Mouse (Mus musculus) layer of hippocampus, postnatal 36 days (tissue): Measurements from ENCODE around the gene Pip4k2b. TPM values are rescaled to one million over a fixed set of nuclear protein-coding genes. Genes with fewer than 3 reads are reported as not detected.
"Not testable (repeated sequence)": the region's sequence is repeated elsewhere in the genome, so short reads cannot be mapped to it uniquely, and the experiment has no call there.

Experiments used
- DNase-seq, 2 experiments: peaks; one replicate each; pipeline ENCODE4 v3.0.0; 2022
- total RNA-seq, 2 experiments: library from RNA; stranded (reverse); gene quantifications; 2 replicates each; pipeline ENCODE4 v1.2.3; 2021

The Pip4k2b gene
- 100 to 1,000 TPM; 109 to 112 TPM for total RNA-seq

DNA sequence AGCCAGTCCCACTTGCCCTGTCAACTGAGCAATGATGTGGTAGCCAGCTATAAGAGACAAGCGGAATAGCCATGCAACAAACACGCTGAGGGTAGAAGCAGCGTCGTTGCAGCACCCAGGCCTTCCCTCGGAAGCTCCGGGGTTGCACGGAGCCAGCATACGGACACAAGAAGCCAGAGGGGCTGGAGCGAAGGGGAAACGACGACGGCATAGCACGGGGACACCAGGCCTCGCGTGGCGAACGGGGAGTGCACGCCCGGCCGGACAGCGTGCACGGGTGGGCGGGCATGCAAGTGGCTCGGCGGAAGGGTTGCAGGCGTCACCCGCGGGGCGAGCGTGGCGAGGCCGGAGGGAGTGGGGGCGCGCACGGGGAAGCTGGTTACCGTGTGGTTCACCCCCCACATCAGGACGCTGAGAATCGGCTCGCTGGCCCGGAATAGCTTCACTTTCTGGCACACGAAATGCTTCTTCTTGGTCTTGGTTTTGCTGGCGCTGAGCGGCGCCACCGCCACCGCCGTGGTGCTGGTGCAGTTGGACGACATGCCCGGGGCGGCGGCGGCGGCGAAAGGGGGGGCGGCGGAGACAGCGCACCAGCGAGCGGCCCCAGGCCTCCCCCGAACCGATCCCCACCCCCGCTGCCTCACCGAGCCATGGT is at the start of gene Pip4k2b:
Gene Pip4k2b (minus strand): TSS at position 642 of the 655 bp plus-strand sequence.
- DNase-seq = peak in 1 of 2 experiments; percentile 50

DNA sequence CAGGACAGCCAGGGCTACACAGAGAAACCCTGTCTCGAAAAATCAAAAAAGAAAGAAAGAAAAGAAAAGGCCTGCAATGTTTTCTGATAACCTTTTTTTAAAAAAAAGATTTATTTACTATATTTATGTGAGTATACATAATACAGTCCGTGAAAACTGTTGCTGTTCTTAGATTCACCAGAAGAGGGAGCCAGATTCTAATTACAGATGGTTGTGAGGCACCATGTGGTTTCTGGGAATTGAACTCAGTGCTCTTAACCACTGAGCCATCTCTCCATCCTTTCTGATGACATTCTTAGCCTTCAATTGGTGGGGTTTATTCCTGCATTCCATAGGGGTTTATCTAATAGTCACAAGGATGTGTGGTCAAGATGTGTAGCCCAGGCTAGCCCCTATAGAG is 48.7 kb upstream of the Pip4k2b start:
- DNase-seq = no peak

GRCm38 (mm10) chr11:97790778-97791438 is 46.4 kb upstream of the Pip4k2b start:
- DNase-seq = not testable (repeated sequence)

- no peak for DNase-seq
Observed at GRCm38 (mm10) chr11:97789727-97790126, 45.2 kb upstream of the Pip4k2b start.

GRCm38 (mm10) chr11:97787961-97788360 is 43.5 kb upstream of the Pip4k2b start:
- DNase-seq = no peak

DNA sequence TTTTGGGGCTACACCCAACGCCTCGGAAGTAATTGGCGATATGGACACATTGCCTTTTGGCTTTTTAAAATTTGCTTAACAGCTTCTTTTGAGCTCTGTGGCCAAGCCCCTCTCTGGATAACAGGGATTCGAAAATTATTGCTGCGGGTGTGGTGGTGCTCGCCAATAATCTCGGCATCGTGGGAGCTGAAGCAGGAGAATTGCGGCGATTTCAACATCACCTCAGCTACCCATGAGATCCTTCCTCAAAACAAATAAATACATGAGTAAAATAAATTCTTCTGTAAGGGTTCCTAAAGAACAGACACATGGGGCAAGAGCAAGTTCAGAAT is 38.0 kb upstream of the Pip4k2b start:
- DNase-seq = no peak

- peak; percentile 99 for DNase-seq
Observed at GRCm38 (mm10) chr11:97781832-97782563, 37.5 kb upstream of the Pip4k2b start, which contains the start of gene Rpl23. Gene Rpl23 (minus strand): TSS chr11:97782437.

DNA sequence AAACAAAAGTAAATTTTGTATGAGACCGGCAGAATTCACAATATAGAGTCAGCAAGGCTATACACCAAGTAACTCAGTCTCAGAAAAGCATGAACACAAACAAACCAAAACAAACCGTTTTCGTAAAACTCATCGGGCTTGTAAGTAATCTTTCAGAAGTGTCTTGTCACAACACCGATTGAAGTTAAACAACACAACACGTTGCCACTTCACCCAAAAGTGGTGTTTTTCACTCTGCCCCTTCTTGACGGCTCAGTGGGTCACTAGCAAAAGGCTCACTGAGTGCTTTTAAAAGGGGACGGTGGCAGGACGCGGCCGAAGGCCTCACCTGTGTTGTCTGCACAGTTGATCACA is 37.0 kb upstream of the Pip4k2b start:
- no peak for DNase-seq

GRCm38 (mm10) chr11:97779968-97780701 is 35.6 kb upstream of the Pip4k2b start:
- DNase-seq = no peak

DNA sequence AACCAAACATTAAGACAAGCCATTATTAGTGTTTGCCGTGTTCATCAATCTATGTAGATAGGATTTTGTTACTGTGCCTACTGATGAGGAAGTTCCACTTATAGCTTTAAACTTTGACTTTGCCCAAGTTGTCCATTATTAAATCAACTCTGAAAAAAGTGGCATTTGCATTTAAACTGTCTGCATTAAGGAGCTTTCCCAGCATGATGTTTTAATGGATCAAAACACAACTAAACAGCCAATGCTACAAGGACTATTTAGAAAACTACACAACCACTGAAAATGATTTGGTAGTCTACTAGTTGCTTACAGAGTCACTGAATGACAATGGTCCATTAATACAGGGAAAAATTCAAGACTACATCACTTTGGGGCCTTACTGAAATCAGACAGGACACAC is 34.4 kb upstream of the Pip4k2b start:
- no peak for DNase-seq

GRCm38 (mm10) chr11:97777129-97777529 is 32.6 kb upstream of the Pip4k2b start:
- DNase-seq = no peak

GRCm38 (mm10) chr11:97776497-97777128 is 32.1 kb upstream of the Pip4k2b start:
- DNase-seq = no peak

DNA sequence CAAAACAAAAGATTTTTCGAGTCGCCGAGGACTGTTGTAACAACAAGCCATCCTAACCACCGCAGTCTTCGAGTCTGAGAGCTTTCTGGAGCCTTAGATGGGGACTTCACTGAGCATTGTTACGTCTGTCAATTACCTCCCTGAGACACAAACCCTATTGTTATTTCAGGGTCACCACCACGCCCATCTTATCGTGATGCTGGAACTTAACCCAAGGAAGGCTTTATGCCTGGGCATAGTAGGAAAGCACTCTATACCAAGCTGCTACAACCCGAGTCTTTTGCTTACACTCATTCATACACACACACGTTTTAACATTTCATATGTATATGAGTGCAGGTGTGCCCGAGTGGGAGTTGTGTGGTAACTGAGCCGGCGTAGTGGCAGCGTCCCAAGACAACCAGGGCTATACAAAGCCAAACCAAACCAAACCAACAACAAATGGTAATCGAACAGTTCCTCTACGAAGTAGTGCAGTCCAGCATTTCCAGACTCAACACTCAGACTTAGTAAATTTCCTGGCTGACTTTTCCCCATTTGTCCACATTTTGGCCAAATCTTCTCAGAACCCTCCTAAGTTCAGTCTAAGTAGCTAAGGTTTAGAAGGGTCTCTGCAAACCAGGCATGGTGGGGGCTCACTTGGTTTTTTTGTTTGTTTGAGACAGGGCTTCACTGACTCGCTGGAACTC is 31.4 kb upstream of the Pip4k2b start, which contains the start of gene 1700001P01Rik:
Gene 1700001P01Rik (minus strand): TSS at position 111 of the 689 bp plus-strand sequence.
- DNase-seq = no peak

DNA sequence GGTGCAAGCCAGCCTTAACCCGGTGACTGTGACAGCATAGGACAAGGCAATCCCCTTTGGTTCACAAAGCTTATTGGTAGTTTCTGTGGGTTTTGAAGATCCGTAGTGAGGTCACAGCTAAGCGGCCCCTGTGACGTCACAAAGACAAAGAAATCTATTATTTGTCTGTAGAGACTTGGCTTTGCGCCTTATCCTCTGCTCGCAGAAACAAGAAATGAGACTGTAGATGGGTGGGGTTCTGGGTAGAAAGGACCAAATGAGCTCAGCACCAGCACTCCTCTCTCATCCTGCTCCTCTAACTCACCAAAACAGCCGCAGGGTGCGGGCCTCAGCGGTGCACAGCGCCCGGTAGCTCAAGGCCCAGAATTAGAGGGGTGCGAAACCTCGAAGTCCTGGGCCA is 30.7 kb upstream of the Pip4k2b start:
- DNase-seq = no peak

GRCm38 (mm10) chr11:97771410-97771809 is 26.9 kb upstream of the Pip4k2b start:
- DNase-seq = no peak

DNA sequence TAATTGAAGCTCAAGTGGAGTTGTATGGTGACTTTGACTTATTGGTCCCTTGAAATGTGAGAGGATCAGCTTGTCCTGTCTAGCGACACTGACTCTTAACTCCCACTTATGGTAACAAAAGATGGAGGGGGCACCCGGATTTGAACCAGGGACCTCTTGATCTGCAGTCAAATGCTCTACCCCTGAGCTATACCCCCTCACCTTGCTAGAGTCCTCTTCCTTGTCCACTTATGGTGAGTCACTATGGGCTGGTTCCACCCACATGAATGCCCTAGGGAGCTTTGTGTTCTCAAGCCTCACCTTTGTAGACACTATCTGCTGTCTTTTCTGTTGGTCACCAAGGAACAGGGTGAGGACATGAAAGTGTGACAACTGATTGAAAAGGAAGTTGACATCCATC is 25.2 kb upstream of the Pip4k2b start:
- no peak for DNase-seq

GRCm38 (mm10) chr11:97766154-97766881 is 21.8 kb upstream of the Pip4k2b start, which contains the start of gene Cwc25:
Gene Cwc25 (minus strand): TSS chr11:97766556.
- DNase-seq = peak; percentile 96 to 97

DNA sequence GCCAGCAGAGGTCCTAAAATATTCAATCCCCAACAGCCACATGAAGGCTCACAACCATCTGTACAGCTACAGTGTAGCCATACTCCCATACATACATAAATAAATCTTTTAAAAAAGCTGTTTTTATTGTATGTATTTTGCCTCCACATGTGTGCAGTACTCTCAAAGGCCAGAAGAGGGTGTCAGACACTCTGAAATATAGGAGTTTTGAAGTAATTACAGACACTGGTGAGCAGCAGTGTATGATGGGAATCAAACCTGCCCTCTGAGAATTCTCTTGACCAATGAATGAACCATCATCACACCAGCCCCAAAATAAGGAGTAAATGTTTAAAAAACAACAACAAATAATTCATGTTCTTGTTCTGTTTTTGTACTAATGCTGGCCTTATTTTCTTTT is 17.1 kb upstream of the Pip4k2b start:
- no peak for DNase-seq

DNA sequence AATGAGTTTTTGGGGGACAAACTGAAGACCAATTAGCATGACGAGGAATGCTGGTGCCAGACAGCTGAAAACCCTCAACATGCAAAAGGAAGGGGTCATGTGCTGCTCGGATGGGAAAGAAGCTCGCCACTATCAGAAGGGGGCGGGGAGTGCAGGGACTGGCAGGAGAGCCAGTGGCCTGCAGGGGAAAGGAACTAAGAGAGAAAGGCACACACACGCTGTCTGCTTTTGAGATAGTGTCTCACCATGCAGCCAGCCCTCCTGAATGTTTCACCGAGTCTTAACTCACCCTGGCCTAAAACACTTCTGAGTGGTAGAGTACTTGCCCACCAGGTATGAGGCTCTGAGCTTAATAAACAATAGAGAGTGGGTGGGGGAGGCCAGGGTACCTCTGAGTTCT is 14.4 kb upstream of the Pip4k2b start:
- no peak for DNase-seq

DNA sequence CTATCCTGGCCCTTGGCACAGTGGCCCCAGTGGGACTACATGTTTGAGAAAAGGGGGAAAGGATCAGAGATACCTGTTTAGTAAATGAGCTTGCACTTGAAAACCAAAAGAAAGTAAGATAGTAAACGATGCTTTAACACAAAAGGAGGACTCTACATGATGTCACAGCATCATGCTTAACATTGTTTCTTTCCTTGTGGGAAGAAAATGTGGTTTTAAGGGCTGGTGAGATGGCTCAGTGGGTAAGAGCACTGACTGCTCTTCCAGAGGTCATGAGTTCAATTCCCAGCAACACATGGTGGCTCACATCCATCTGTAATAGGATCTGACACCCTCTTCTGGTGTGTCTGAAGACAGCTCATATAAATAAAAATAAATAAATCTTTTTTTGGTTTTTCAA is 13.6 kb upstream of the Pip4k2b start:
- no peak for DNase-seq

DNA sequence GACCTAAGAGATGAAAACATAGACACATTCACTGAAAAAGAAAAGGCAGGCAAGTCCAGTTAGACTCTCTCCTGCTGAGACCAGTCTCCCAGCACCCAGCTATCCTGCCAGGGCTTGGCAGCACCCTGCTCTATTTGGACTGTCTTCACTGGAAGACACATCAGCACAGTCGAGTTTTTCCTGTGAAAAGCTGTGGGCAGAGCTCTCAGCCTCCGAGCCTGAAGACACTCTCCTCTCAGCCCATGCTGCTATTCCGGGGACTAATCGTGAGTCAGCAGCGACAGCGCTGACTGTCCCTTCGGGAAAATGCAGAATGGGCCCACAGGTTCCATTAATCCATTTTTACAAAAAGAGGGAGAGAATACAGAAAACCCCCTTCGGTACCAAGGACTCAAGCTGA is 8.8 kb upstream of the Pip4k2b start:
- DNase-seq = no peak
